Mouse (Mus musculus) CH12.LX (cell line): ENCODE results near the gene Samd13. TPM values are rescaled to one million over a fixed set of nuclear protein-coding genes. Genes with fewer than 3 reads are reported as not detected.

Experiments used
- DNase-seq: peaks from one replicate; pipeline ENCODE4 v3.0.0-alpha.2; 2013; ENCODE audit errors: extremely low read depth
- H3K27ac ChIP-seq: 2 replicates; pipeline ENCODE4 v1.5.1; 2012; ENCODE audit warnings: low read depth, mild to moderate bottlenecking, control low read depth, moderate library complexity; ENCODE audit not compliant: insufficient read depth
- H3K27me3 ChIP-seq: replicated peaks from 2 replicates; pipeline ENCODE3; 2012; ENCODE audit warnings: inconsistent platforms
- H3K36me3 ChIP-seq, 2 experiments: replicated peaks in 1 of 2; 2 replicates each; pipeline versions ENCODE3 to v1.6.1; 2012; ENCODE audit warnings: inconsistent platforms in 1 of 2, low read length in 1 of 2, mild to moderate bottlenecking in 1 of 2, mixed read lengths in 1 of 2, moderate library complexity in 1 of 2; ENCODE audit not compliant: control insufficient read depth in 1 of 2, insufficient read depth in 1 of 2
- H3K4me1 ChIP-seq, 2 experiments: 2 replicates each; pipeline ENCODE4 v1.6.1; 2012; ENCODE audit warnings: inconsistent platforms in 1 of 2, moderate library complexity in 1 of 2; ENCODE audit not compliant: insufficient read depth in 2 of 2, control insufficient read depth in 1 of 2
- H3K4me2 ChIP-seq: 2 replicates; pipeline ENCODE4 v1.6.1; 2012; ENCODE audit warnings: low read depth, mild to moderate bottlenecking, control low read depth; ENCODE audit not compliant: poor library complexity, insufficient read depth, severe bottlenecking
- H3K4me3 ChIP-seq, 3 experiments: fragments of 150-350 bp in 1 of 3; sonication (generic) in 1 of 3; replicated peaks in 1 of 3; 2 replicates each; pipeline versions ENCODE3 to v1.5.1; 2011 to 2012; ENCODE audit warnings: low read depth in 2 of 3, low read length in 2 of 3, mild to moderate bottlenecking in 2 of 3, moderate library complexity in 2 of 3, control low read depth in 1 of 3, improper control_type of control experiment in 1 of 3, inconsistent platforms in 1 of 3, mixed read lengths in 1 of 3; ENCODE audit not compliant: poor library complexity in 1 of 3
- H3K79me2 ChIP-seq: replicated peaks from 2 replicates; pipeline ENCODE4 v1.6.1; 2012; ENCODE audit warnings: mild to moderate bottlenecking, moderate library complexity; ENCODE audit not compliant: control insufficient read depth, poor library complexity, insufficient read depth, severe bottlenecking; ENCODE audit errors: extremely low read depth
- H3K9ac ChIP-seq: 2 replicates; pipeline ENCODE4 v1.6.1; 2012; ENCODE audit warnings: low read depth, mild to moderate bottlenecking, control low read depth, moderate library complexity; ENCODE audit not compliant: insufficient read depth
- H3K9me3 ChIP-seq: replicated peaks from 2 replicates; pipeline ENCODE3; 2012; ENCODE audit warnings: low read length, inconsistent platforms, mixed read lengths
- CHD1 ChIP-seq: IDR thresholded peaks from 2 replicates; pipeline ENCODE4 v1.6.1; 2012; ENCODE audit warnings: low read depth, low read length, improper control_type of control experiment, inconsistent platforms
- CHD2 ChIP-seq: IDR thresholded peaks from 2 replicates; pipeline ENCODE4 v1.6.1; 2011; ENCODE audit warnings: low read length, improper control_type of control experiment
- CTCF ChIP-seq, 2 experiments: IDR thresholded peaks in 1 of 2; conservative IDR thresholded peaks in 1 of 2; 2 replicates each; pipeline ENCODE4 v1.5.1; 2011 to 2012; ENCODE audit warnings: low read depth in 2 of 2, low read length in 2 of 2, improper control_type of control experiment in 1 of 2, inconsistent platforms in 1 of 2, mild to moderate bottlenecking in 1 of 2, moderate library complexity in 1 of 2
- ELF1 ChIP-seq: IDR thresholded peaks from 2 replicates; pipeline ENCODE4 v1.6.1; 2014; ENCODE audit warnings: low read depth, mild to moderate bottlenecking, inconsistent platforms, low read length, improper control_type of control experiment
- GABPA ChIP-seq: IDR thresholded peaks from 2 replicates; pipeline ENCODE4 v1.6.1; 2012; ENCODE audit warnings: low read depth, low read length, improper control_type of control experiment, inconsistent platforms; ENCODE audit not compliant: insufficient replicate concordance
- IRF4 ChIP-seq: IDR thresholded peaks from 2 replicates; pipeline ENCODE4 v1.6.1; 2014; ENCODE audit warnings: low read depth, mild to moderate bottlenecking, inconsistent platforms, low read length, improper control_type of control experiment
- JUN ChIP-seq: IDR thresholded peaks from 2 replicates; pipeline ENCODE4 v1.6.1; 2011; ENCODE audit warnings: low read depth, mild to moderate bottlenecking, low read length, improper control_type of control experiment, moderate library complexity; ENCODE audit not compliant: insufficient read depth
- JUND ChIP-seq: conservative IDR thresholded peaks from 2 replicates; pipeline ENCODE4 v1.6.1; 2011; ENCODE audit warnings: low read depth, low read length, improper control_type of control experiment
- KAT2A ChIP-seq: IDR thresholded peaks from 2 replicates; pipeline ENCODE4 v1.6.1; 2012; ENCODE audit warnings: low read length, improper control_type of control experiment, inconsistent platforms; ENCODE audit not compliant: insufficient replicate concordance
- MAFK ChIP-seq: IDR thresholded peaks from 2 replicates; pipeline ENCODE4 v1.6.1; 2011; ENCODE audit warnings: low read length, improper control_type of control experiment; ENCODE audit not compliant: insufficient replicate concordance
- MAZ ChIP-seq: IDR thresholded peaks from 2 replicates; pipeline ENCODE4 v1.6.1; 2012; ENCODE audit warnings: low read depth, mild to moderate bottlenecking, inconsistent platforms, low read length, improper control_type of control experiment, moderate library complexity
- MEF2A ChIP-seq: IDR thresholded peaks from 2 replicates; pipeline ENCODE4 v1.6.1; 2014; ENCODE audit warnings: low read depth, mild to moderate bottlenecking, inconsistent platforms, low read length, improper control_type of control experiment, borderline replicate concordance
- MXI1 ChIP-seq: IDR thresholded peaks from 2 replicates; pipeline ENCODE4 v1.6.1; 2011; ENCODE audit warnings: mild to moderate bottlenecking, low read depth, low read length, improper control_type of control experiment
- MYC ChIP-seq: IDR thresholded peaks from 2 replicates; pipeline ENCODE4 v1.6.1; 2011; ENCODE audit warnings: low read depth, mild to moderate bottlenecking, improper control_type of control experiment, low read length
- NELFE ChIP-seq: IDR thresholded peaks from 2 replicates; pipeline ENCODE4 v1.6.1; 2011; ENCODE audit warnings: low read depth, low read length, improper control_type of control experiment
- PAX5 ChIP-seq: IDR thresholded peaks from 2 replicates; pipeline ENCODE4 v1.6.1; 2012; ENCODE audit warnings: low read length, inconsistent platforms, mixed read lengths
- POLR2A ChIP-seq: IDR thresholded peaks from 2 replicates; pipeline ENCODE4 v1.6.1; 2011; ENCODE audit warnings: low read depth, mild to moderate bottlenecking, improper control_type of control experiment, low read length
- RAD21 ChIP-seq: IDR thresholded peaks from 2 replicates; pipeline ENCODE4 v1.6.1; 2011; ENCODE audit warnings: low read depth, mild to moderate bottlenecking, low read length, improper control_type of control experiment, moderate library complexity
- RCOR1 ChIP-seq: conservative IDR thresholded peaks from 2 replicates; pipeline ENCODE4 v1.6.1; 2012; ENCODE audit warnings: low read depth, mild to moderate bottlenecking, inconsistent platforms, low read length, improper control_type of control experiment
- TBP ChIP-seq: conservative IDR thresholded peaks from 2 replicates; pipeline ENCODE4 v1.6.1; 2011; ENCODE audit warnings: low read depth, low read length, improper control_type of control experiment
- UBTF ChIP-seq: IDR thresholded peaks from 2 replicates; pipeline ENCODE4 v1.6.1; 2012; ENCODE audit warnings: low read depth, mild to moderate bottlenecking, inconsistent platforms, low read length, improper control_type of control experiment, moderate library complexity
- USF1 ChIP-seq: IDR thresholded peaks from 2 replicates; pipeline ENCODE4 v1.6.1; 2014; ENCODE audit warnings: low read depth, mild to moderate bottlenecking, inconsistent platforms, low read length, improper control_type of control experiment
- ZKSCAN1 ChIP-seq: IDR thresholded peaks from 2 replicates; pipeline ENCODE4 v1.6.1; 2012; ENCODE audit warnings: low read depth, inconsistent platforms, low read length, improper control_type of control experiment, borderline replicate concordance
- dilution Hi-C: fragments of 300-500 bp; cut with MboI; formaldehyde crosslinking; loops from 2 replicates; pipeline ENCODE4 v1.14.3; 2020; ENCODE audit warnings: low sequenced_read_pairs; ENCODE audit not compliant: extremely low pct_unique_long_range_greater_than_20kb, extremely low pct_ligation_motif_present
- in situ Hi-C: fragments of 300-500 bp; cut with MboI; formaldehyde crosslinking; loops from 3 replicates; pipeline ENCODE4 v1.14.3; 2019; ENCODE audit warnings: low sequenced_read_pairs, low pct_ligation_motif_present, low pct_unique_long_range_greater_than_20kb, mixed read lengths
- polyA plus RNA-seq: library from polyadenylated mRNA; unstranded; fragments of >175 nt; gene quantifications from 2 replicates; pipeline ENCODE4 v1.2.1, GENCODE M21; 2012; ENCODE audit warnings: low read depth; ENCODE audit not compliant: insufficient read length
- total RNA-seq, 2 experiments: library from RNA; depleted of rRNA; stranded (reverse); fragments of 300-350 nt in 1 of 2; fragments of >200 nt in 1 of 2; gene quantifications; 2 replicates each; pipeline ENCODE4 v1.2.3; 2012 to 2014

Gene Samd13
- total and polyA plus RNA-seq, 3 experiments = not detected

DNA sequence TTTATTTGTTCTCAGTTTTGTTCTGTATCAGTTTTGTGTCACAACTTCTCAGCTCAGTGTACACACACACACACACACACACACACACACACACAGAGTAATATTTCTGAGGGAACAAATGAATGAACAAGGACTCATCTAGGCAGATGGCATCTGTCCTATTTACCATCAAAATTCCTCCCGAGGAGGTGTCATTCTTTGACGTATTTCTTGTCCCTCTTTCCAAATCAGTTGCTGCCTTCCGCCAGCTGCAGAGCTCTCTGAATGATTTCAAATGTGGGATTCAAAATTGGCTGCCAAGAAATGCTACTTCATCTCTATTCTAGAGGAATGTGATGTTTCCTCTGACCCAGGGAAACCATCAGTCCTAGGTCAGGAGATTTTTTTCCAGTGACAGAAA, 37.6 kb upstream of the Samd13 start:
- Histone ChIP-seq H3K79me2 (no peaks in the 10 kb centered on the region), H3K36me3 (peaks cover 0 to 24% of the 10 kb centered on the region in 2 experiments), H3K27ac (no peak overlapping the region), H3K4me2 (no peak overlapping the region), H3K4me3 (no peak overlapping the region), H3K9ac (no peak overlapping the region), H3K27me3 (no peaks in the 10 kb centered on the region), H3K9me3 (peaks cover 5% of the 10 kb centered on the region), H3K4me1 (no peaks in the 10 kb centered on the region)
- TF ChIP-seq JUND = no peak
- TF ChIP-seq CTCF (conservative IDR thresholded peaks at IDR 0.05 in 1 of 2, IDR thresholded peaks at IDR 0.05 in 1 of 2; ENCODE audit: low read depth in 2 of 2, low read length in 2 of 2) = no peak
- TF ChIP-seq POLR2A = no peak
- no peak for TF ChIP-seq KAT2A
- no peak for TF ChIP-seq ELF1
- no peak for TF ChIP-seq USF1
- no peak for TF ChIP-seq MEF2A
- no peak for TF ChIP-seq UBTF
- TF ChIP-seq CHD2 = no peak
- TF ChIP-seq ZKSCAN1 = no peak
- no peak for TF ChIP-seq NELFE
- no peak for TF ChIP-seq GABPA
- no peak for TF ChIP-seq TBP
- no peak for TF ChIP-seq CHD1
- no peak for TF ChIP-seq RCOR1
- TF ChIP-seq RAD21 = no peak
- TF ChIP-seq PAX5 = no peak
- no peak for TF ChIP-seq MXI1
- no peak for TF ChIP-seq MAFK
- no peak for TF ChIP-seq MYC
- dilution Hi-C loops = no loop called here
- in situ Hi-C loops = no loop called here
- DNase-seq = no peak

GRCm38 (mm10) chr3:146719696-146720095, 34.3 kb upstream of the Samd13 start:
- Histone ChIP-seq H3K27ac (no peak overlapping the region), H3K79me2 (no peaks in the 10 kb centered on the region), H3K36me3 (peaks cover 0 to 6% of the 10 kb centered on the region in 2 experiments), H3K27me3 (no peaks in the 10 kb centered on the region), H3K9me3 (no peaks in the 10 kb centered on the region), H3K4me1 (peaks cover 0 to 2% of the 10 kb centered on the region in 2 experiments; a peak in 1 of 4 replicates), H3K4me2 (no peak overlapping the region), H3K4me3 (no peak overlapping the region), H3K9ac (no peak overlapping the region)
- no peak for TF ChIP-seq JUN
- no peak for TF ChIP-seq ZKSCAN1
- TF ChIP-seq MAZ = no peak
- TF ChIP-seq ELF1 = no peak
- no peak for TF ChIP-seq IRF4
- TF ChIP-seq MYC = no peak
- TF ChIP-seq RCOR1 = no peak
- no peak for TF ChIP-seq USF1
- TF ChIP-seq NELFE = no peak
- no peak for TF ChIP-seq PAX5
- TF ChIP-seq MAFK = no peak
- dilution Hi-C loops (no loop called here), in situ Hi-C loops (no loop called here)
- DNase-seq = no peak
